Mouse (Mus musculus) monocyte, adult 2 months (primary cell): ENCODE measurements around the gene Rag2.

ENCODE experiments used
- DNase-seq, 2 experiments: peaks; one replicate each; pipeline ENCODE4 v3.0.0; 2022; ENCODE audit warnings: low spot score in 2 of 2, low read depth in 1 of 2

Gene Rag2

DNA sequence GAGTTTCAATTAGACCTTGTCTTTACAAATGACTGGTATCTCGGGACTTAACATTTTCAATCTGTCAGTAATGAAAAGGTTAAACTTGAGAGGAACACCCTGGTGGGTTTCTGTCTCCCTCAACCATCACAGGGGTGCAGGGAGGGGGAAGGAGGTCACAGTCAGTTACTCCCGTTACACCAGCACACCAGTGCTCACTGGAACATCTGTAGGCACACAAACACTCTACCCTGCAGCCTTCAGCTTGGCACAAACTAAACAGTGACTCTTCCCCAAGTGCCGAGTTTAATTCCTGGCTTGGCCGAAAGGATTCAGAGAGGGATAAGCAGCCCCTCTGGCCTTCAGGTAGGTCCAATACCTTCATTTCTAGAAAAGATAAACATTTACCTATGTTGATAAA lies at the start of gene Rag2:
Gene Rag2 (plus strand): TSS at position 193 of the 400 bp plus-strand sequence.
- no peak for DNase-seq

DNA sequence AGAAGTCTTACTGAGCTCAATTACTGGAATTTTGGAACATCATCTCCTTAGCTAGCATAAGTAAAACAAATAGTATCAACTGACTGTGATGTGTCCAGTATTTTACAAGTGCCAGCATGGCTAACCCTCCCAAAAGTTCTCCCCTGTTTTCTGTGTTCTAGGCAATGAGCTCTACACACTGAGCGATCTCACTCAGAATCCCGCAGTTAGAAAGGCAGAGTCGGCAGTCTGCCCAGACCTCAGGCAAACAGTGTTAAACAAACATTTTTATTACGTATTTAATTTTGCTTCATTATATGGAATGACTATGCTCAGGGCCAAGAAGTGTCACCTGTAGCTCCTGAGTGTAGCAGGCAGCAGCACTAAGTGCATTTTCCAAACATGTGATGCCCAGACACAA lies 47.3 kb upstream of the Rag2 start:
- no peak for DNase-seq

DNA sequence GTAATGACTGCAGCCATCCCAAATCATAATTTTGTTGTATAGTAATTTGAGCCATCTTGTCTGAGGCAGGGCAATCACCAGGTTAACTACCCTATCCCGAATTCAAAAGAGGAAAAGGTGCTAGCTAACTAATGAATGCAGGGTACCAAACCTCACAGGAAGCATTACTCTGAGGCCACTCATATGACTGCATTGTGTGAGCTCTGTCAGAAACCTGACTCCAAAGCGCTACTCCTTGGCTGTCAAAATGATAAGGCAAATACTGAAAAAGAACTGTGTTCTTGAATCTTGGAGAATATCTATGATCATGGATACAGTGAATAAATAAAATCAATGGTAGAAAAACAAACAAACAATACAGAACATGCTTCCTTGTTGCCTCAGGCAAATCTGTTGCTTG lies 44.5 kb upstream of the Rag2 start:
- no peak for DNase-seq

DNA sequence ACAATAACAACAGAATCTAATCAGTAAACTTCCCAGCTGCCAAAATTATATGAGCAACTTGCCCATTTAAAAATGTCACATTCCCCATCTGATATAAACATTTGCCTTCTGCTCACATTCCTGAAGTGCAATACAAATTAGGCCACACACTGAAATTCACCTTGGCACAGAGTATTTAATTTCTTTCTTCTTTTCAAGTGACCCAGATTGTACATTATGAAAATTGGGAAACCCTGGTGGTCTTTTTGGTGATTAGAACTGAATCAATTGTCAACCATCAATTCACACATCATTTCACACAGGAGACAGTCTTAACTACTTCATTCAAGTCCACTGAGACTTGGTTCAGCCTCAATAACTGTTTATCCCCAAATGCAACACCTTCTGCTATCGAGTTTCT lies 44.1 kb upstream of the Rag2 start:
- no peak for DNase-seq

DNA sequence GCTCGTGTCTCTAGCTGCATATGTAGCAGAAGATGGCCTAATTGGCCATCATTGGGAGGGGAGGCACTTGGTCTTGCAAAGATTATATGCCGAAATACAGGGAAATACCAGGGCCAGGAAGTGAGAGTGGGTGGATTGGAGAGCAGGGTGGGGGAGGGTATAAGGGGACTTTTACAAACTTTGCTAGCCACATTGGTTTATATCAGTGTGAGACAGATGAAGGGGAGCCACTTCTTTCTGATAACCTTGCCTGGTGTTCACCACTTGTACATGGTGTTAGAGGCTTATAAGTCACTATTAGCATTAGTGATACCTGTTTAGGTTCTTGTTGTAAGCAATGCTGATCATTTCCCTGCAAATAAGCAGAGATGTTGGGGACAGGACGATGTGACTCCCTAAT lies 43.5 kb upstream of the Rag2 start:
- DNase-seq = no peak

DNA sequence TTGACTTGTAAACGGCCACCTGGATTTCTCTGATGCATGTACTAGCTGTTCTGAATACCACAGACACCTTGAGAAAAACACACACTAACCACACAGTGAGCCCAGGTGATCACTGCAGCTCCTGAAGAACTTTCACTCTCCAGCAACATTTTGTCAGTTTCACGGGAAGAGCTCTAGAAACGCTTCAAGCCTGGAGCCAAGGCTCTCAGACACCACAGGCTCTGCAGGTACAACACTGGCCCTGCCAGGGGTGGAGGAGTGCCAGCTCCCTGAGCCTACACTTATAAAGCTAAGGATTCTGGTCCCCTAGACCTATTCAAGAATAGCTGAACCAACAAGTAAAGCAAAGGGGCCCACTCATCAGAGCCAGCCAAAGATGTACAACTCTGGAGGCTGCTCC lies 43.1 kb upstream of the Rag2 start:
- no peak for DNase-seq

DNA sequence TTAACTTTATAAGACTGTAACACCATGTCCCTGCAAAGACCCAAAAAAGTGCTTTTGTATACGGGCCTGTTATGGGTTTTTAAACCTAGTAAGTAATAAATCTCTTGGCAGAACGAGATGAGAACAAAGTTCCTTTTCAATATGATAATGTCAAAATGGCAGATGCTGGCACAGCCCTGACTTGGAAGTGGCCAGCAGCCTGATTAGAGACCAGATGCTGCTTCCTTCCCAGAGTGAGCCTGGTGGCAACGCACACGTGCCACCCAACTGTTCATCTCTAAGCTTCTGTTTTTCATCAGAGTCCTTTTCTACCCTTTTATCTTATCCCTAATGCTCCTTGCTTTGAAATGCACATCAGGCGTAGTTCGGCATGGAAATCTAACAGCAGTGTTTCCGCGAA lies 33.2 kb upstream of the Rag2 start:
- DNase-seq = no peak

DNA sequence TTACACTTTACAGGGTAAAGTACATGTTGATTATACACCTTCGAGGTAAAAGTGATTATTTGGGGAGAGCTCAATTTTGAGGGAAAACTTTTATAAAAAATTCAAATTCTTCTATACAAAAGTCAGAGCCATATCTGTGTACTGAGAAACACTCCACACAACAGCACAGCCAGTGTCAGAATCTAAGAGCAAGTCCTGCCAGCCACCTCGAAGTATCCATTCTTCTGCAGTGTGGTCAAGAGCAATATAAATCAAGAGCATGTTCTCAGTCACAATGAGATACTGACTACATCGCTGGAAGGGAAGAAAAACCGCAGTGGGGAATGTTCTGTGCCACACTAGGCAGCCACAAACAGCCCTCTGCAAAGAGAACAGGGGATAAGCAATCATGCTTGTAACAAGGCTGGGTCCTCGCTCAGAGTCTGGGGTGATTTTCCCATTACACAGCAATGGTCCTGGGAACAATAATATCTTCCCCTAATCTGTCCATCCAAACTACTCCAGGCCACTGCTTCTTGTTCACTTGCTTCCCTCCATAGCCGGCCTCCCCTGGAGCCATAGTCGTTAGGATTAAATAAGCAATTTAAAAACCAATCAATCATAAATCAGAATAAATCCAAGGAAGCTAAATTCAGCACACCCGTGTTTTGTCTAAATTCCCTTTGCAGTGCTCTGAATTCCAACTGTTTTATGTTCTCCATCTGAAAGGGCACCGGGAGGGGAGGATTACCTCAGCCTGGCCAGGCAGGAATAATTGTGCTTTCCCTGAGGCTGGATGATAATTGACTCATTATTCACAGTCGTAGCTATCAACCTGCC lies 32.3 kb upstream of the Rag2 start:
- DNase-seq = no peak

DNA sequence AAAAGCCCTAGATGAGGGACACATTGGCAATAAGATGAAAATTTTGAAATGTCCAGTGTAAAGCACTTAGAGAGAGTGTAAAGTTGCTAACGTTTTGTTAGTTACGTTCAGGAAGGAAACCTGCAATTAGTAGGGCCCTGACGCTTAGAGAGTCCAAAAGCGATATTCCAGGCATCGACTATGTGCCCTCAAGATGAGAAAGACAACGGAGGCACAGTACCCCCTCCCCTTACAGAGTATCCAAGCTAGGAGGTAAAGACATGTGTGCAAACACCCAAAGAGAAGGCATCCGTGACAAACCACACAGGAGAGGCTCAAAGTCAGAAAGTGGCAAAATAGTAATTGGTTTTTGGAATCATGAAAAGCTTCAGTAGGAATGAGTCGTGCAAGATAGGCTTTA lies 31.6 kb upstream of the Rag2 start:
- no peak for DNase-seq

DNA sequence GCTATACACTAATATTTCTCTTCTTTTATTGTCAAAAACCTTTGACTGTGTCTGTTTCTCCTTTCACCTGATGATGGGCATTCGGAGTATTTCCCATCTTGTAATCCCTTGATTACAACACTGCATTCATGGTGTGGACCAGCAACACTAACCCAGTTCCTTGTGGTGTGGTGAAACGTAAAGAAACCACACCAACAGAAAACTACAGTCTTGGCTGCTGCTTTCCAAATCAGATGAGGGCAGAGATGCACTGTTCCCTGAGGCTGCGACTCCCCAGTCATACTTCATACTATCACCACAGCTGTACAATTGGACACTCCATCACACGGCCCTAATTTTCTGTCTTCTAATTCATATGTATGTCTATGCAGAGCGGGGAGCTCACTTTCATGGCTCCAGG lies 29.8 kb upstream of the Rag2 start:
- no peak for DNase-seq

DNA sequence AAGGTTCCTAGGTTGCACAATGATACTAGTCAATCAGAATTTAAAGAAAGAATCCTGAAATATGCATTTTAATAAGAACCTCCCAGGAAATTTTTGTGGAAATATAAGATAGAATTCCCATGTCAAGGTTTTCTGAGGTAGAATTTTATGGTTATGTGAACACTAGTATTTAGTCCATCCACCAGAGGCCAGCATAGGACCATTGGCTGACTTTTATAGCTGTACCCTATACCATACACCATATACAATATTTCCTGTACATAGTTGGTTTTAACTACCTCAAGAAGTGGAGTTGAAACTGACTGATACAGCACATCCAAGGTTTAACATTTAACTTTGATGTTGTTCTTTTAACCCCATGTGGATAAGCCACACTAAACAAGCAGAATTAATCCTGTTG lies 27.3 kb upstream of the Rag2 start:
- DNase-seq = no peak

DNA sequence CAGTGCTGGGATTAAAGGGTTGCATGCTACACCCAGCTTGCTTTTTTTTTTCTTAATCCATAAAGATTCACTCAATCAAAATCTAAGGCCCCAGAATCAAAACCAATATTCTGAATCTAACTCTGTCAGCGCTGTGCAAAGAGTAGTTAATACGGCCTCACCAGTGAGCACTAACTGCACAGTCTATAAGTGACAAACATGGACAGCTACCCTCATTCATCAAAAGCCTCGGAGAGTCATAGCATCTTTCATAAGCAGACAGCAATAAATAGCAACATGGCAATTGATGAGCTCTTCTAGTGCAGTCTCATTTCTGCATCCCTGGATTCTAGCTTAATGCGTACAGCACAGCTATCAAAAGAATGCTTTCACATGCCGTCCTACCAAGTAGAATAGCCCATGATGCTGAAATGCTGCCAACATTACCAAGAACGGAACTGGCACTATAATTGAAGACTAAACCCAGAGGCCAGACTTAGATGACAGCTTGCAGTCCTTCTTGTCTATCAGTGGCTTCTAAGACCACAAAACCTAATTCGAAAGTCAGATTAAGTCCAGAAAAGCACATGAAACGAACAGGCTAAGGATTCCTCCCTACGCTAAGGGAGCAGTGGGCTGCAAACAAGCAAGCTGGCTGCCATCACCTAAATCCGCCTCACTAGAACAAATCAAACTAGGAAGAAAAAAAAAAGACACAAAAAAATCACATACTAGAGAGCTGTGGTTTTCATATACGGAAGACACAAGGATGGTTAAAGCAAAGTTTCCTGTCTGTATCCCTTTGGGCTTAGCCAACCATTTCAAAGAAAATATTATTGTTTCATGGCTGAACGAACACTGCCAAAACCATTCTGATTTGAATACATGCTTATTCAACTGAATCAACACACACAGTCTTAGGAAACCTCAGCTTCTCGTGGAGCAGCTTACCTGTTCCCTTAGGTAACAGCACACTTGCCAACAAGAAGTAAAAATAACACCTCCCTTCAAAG lies 26.0 kb upstream of the Rag2 start:
- no peak for DNase-seq

DNA sequence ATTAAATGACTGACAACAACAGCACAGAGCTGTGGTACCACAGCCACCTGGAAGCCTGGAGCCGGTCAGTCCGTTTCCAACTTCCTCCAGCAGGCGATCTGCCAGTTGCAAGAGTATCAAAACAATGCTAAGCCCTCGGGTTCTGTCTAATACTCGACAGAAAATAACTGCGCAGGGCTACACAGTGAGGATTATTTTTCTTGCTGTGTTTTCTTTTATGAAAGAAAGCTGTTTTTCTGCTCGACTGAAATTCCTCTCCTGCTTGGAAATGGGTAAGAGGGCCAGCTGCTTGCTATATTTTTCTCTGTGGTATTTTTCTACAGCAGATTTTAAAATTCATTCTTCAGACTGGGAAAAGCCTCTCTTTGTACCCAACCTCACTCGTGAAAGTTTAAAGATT lies 23.8 kb upstream of the Rag2 start:
- no peak for DNase-seq

DNA sequence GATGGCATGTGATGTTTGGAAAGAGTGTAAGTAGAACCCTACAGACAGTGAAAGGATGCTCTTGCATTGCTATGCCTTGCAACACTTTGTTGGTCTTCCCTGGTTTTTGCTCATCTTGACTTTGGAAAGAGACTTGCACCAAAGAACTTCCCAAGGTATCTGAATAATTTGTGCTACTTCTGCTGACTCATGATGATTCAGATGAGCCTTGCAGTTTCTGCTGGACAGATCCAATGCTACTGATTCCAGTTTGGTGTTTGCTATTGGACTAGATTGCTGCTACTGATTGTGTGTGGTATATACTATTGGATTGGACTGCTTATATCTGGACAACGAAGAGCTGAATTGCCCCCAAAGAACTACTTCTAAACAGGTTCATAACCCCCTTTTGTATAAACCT lies 21.4 kb upstream of the Rag2 start:
- no peak for DNase-seq

DNA sequence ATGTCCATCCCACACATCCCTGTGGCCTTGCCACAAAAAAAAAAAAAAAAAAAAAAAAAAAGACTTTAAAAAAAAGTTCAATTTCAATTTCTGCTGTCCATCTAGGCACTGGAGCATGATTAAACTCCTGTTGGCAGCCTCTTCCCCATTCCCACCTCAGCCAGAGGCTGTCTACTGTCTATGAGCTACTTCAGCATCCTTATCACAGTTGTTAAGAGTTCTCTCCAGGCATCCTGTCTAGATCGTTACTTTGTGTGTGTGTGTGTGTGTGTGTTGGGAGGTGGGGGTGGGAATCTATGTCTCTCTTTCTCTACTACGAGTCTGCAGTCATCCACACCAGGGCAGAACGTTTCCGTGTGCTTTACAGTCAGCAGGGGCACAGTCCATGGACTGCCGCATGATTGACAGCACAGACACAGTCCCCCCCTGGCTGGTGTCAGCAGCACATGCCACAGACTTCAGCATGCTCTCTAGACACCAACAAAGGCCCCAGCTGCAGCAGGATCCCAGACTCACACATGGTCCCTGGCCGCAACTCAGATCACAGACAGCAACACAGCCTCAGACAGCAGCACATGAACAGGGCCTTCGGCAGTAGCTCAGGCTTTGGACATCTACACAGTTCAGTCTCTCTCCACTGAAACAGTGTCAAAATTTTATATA lies 16.2 kb upstream of the Rag2 start:
- no peak for DNase-seq

DNA sequence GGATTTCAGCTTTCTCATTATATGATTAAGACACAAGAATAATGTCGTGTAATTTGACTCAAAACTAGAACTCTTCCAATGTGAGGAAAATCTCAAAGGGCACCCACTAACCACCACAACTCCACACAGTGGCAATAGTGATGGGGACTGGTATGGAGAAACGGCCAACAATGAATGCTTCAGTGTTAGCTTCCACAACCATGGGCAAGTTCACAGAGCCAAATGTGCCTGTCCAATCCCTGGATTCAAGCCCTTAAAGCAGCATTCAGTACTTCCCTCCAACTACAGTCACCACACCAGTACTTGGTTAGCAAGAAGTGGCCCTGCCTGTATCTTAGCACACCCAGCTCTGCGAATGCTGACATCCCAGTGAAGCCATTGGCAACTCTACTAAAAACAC lies 13.7 kb upstream of the Rag2 start:
- DNase-seq = no peak

DNA sequence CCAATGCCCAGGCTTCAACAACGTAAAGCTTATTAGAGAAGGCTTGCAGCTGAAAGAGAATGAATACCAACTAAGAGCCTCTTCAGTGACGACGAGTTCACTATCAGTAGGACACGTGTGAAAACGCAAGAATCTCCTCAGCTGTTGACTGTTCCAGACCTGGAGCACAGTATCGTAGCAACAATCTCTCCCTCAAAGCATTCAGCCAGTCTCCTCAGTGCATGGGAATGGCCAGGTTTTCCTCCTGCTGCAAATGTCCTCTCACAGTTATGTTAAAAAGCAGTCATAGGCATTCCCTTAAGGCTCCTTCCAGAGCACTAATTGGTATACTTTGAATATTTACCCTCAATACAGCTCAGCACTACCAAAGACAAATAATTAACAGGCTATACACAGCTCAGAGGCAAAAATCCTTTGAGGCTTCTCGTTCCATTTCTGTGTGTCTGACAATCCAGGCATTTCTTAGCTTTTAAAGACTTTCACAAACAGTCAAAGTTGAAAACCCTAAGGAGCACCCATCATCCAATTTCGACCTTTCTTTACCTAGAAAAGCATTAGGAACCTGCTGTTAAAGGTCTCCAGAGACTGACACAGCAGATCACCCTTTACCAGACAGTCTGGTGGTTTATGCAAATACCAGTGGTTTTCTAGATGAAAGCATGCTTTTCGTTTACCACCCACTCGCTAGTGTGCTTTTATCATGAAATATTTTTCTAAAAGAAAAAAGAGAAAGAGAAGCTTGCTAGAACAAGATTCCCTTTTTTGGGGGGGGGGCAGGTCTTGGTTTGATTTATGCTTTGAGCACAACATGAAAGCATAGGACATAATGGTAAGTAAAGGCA lies 8.8 kb upstream of the Rag2 start:
- DNase-seq = no peak

DNA sequence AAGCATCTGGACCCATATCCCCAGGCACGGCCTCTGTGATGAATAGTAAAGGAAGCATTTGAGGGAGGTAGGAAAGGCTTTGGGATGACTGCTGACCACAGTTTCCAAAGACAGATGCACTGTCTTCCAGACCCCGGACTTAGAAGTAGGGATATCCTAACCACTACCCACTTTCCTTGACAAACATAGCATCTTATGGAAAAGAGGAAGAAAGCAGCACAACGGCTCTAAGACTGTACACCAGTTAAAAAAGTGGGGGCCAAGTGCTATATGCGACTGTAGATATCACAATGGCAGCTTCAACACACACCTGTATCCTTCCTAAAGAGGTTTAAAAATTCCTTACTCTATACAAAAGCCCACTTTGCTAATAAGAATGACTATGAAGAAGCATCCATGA lies 6.1 kb upstream of the Rag2 start:
- DNase-seq = no peak

DNA sequence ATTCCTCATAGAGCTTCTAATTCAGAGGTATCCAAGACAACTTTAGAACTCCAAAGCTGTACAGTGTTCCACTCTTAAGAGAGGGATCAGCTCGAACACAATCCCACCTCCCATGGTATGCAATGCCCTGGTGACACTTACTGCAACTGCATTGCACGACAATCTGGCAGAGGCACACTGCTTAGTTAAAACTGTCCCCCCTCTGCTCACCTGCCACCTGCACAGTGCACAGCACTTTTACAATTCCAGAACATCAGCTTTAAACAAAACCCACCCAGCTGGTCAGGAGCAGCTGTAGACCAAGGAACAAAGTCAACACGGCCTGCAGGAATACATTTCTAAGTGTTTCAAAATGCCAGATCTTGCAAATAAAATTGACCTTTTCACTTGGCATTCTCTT lies 3.6 kb upstream of the Rag2 start:
- DNase-seq = no peak

DNA sequence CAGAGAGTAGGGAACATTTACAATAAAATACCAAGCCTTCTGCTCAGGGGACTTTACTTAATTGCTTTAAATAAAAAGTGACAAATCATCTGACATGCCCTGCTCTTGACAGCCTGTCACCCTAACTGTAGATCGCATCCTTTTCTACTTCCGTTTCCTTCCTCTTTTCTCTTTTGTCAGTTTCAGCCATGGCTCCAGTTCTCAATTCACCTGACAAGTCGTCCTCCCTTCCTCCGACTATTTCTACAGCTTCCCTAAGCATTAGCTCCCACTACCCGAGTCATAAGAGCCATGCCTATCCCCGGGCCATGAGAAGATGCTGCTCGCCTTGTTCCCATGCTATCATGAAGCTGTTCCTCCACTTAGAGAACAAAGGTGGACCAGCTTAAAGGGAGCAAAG lies 2.9 kb upstream of the Rag2 start:
- no peak for DNase-seq

DNA sequence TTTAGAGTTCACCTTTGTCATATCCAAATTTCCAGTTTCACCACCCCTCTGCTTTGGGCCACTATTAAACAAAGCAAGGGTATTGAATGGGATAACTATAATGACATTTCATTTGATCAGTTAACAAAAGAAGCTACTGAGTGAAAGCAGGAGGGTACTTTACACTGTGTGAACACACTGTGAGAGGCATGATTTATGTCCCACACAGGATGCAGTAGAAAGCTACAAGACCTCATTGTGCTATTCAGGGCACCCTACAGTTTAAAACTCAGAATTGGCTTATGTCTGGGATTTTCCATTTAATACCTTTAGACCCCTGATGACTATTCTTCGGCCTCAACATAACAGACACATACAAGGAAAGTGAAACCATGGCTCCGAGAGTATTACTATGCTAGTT lies 1.5 kb upstream of the Rag2 start:
- DNase-seq = no peak
